Mouse (Mus musculus) lung, adult 2 months (tissue): Measurements from ENCODE around the gene Eefsec.

Source experiments
- CTCF ChIP-seq: fragments of 200-500 bp; IDR thresholded peaks from 2 replicates; pipeline ENCODE4 v1.5.1; 2011; ENCODE audit warnings: mild to moderate bottlenecking, low read length, control low read depth; ENCODE audit not compliant: insufficient read depth
- POLR2A ChIP-seq: fragments of 200-500 bp; IDR thresholded peaks from 2 replicates; pipeline ENCODE4 v1.6.1; 2011; ENCODE audit warnings: low read depth, mild to moderate bottlenecking, control low read depth, low read length, borderline replicate concordance; ENCODE audit errors: extremely low read depth

GRCm38 (mm10) chr6:88236513-88236912 is 209.8 kb downstream of the Eefsec start:
- no peak for TF ChIP-seq CTCF
- no peak for TF ChIP-seq POLR2A
